Mouse (Mus musculus) kidney, postnatal 36 days (tissue): Measurements from ENCODE around the gene Fcgr2b.
"Not testable (repeated sequence)": the region's sequence is repeated elsewhere in the genome, so short reads cannot be mapped to it uniquely, and the experiment has no call there.

Experiments
- DNase-seq, 2 experiments: peaks; one replicate each; pipeline ENCODE4 v3.0.0; 2021 to 2022; ENCODE audit warnings: mixed read lengths in 2 of 2

The Fcgr2b gene

DNA sequence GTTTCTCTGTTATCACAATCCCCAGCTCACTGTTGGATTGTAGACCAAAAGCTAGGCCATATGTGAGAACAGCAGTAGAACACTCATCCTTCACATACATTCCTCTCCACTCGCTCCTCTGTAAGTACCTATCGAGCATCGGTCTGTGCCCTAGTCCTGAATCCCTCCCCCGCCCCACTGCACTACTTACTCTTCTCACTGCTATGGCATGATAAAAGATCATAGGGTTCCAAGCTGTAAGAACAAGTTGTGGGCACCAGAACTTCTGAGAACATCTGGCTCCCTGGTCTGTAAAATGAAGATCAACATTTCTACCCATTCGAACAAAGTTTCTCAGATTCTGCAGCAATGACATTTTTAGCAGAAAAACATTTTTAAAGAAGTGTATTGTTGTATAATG lies at the start of gene Fcgr2b:
Fcgr2b (minus strand) TSS at position 101 of the 400 bp plus-strand sequence.
- DNase-seq: no peak

DNA sequence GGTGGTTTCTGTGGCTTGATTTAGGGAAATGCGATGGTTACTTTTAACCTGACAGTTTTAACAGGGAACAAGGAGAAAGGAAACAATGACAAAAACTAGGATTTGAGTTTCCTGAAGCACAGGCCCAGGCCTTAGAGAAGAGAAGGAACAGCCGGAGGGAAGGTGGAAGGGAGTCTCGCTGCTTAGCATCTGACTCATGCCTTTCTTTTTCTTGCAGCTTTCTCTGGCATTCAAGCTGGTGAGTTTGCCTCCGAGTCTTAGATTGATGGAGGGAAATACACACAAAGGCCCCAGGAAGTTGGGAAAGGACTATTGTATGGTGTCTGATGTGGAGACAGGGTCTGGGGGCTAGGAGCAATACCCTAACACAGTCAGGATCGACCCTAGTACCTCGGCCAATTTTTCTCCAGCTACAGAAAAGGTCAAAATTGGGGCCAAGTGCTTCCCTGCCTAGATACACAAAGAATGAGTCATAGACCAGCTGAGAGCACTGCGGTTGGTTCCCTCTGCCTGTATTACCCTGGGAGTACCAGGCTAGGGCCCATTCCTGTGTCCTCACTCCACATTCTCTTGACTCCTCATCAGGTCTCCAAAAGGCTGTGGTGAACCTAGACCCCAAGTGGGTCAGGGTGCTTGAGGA lies 43.1 kb upstream of the Fcgr2b start:
- DNase-seq: no peak

GRCm38 (mm10) chr1:171018737-171019136 lies 42.4 kb upstream of the Fcgr2b start, which contains the start of gene Fcgr4:
Gene Fcgr4, plus strand, starts transcription at chr1:171018920.
- DNase-seq: no peak

- no peak for DNase-seq
Observed at GRCm38 (mm10) chr1:171017468-171018158, 41.3 kb upstream of the Fcgr2b start.

DNA sequence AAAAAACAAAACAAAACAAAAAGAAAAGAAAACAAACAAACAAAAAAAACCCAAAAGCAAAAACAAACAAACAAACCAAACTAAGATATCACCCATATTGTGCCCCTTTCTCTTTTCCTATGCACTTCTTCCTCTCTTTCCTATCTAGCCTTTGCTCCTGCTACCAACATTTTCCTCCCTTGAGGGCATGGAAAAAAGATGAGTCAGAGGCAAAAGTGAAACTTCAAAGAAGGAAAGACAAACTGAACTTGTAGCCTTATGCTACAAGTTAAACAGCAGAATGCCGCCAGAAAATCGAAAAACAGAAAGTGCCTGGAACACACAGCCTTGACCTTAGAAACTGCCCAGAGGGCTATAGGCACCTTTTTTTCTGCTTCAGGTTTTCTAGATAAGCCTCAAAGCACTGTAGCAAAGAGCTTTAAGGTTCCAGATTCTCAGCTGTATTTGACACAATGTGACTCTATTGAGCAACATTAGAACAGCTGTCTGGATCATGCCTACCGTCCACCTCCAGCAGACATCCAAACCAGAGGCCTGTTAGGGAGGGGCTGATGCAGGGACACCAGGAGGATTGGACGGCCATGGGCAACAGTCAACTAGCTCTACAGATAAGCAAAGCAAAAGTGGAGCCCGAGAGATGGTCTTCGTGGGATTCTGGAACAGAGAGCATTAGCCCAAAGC lies 40.5 kb upstream of the Fcgr2b start:
- no peak for DNase-seq

DNA sequence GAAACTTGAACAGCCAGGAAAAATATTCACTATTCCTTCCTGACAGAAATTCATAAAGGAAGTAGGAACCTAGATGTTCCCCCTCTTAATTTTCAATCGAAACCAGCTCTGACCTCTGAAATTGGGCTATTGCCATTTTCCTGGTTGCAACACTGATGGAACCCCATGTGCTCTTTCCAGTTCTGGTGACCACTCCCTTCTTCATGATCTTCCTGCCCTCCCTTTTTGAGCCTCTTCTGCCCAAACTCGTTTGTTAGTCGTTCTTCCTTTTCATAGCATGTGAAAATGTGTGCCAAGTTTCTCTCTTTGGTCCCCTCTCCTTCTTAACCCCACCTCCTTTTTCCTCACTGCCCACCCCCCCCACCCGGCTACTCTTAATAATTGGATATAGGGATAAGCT lies 35.4 kb upstream of the Fcgr2b start:
- DNase-seq: no peak

DNA sequence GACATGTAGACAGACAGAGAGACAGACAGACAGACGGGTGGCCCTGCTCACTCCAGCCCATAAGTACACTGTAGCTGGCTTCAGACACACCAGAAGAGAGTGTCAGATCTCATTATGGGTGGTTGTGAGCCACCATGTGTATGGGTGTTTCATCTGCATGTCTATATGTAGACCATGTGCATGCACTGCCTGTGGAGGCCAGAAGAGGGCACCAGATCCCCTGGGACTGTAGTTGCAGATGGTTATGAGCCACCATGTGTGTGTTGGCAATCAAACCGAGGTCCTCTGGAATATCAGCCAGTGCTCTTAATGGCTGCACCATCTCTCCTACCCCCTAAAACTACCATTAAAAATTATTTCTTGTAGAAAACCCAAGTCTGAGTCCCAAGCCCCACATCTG lies 30.6 kb upstream of the Fcgr2b start:
- DNase-seq: peak in 1 of 2 experiments; percentile 21

- no peak for DNase-seq
Observed at GRCm38 (mm10) chr1:171006335-171006734, 30.0 kb upstream of the Fcgr2b start.

DNA sequence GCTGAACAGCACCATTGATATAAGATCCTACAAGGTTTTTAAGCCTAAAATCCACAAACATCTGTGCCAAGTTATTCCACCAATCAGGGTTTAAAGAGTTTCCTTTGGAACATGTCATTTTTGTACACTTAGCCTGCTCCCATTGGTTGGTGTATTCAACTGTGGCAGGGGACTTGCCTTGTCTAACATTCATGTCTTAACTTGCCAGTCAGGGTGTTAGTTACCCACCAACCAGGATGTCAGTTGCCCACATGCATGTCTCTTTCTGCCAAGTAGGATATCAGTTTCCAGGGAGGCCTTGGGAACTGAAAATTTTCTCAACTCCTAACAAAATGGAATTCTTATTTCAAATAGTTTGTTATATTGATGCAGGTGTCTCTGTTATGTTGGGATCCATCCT lies 29.2 kb upstream of the Fcgr2b start:
- no peak for DNase-seq

DNA sequence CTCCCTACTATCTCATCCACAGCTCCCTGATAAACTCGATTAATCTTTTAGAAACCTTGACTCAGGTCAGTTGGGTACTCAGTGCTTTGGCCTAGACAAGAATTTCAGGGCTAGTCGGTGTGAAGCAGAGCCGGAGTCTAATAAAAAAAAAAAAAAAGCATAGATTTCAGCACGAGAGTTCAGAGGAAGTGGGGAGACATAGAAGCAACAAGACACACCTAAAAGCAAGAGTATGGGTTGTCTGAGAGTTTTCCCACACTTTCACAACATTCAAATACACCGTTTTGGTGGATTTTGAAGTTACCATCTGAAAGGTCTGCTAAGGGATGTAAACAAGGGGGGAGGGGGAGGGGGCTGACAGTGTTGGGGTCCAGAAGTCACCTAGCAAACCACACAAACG lies 28.7 kb upstream of the Fcgr2b start:
- no peak for DNase-seq

DNA sequence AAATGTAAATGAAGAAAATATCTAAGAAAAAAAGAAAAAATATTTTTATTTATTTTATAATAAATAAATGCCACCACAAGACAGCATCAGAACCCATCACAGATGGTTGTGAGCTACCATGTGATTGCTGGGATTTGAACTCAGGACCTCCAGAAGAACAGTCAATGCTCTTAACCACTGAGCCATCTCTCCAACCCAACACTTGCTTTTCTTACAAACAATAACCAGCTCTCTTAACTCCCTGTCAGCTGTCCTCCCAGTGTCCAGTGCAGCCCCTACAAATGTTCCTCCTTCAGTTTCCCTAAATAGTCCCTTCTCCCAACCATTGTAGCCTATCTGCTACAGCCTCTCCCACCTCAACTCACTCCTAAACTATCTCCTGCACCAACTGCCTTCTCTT lies 23.5 kb upstream of the Fcgr2b start:
- DNase-seq: no peak

DNA sequence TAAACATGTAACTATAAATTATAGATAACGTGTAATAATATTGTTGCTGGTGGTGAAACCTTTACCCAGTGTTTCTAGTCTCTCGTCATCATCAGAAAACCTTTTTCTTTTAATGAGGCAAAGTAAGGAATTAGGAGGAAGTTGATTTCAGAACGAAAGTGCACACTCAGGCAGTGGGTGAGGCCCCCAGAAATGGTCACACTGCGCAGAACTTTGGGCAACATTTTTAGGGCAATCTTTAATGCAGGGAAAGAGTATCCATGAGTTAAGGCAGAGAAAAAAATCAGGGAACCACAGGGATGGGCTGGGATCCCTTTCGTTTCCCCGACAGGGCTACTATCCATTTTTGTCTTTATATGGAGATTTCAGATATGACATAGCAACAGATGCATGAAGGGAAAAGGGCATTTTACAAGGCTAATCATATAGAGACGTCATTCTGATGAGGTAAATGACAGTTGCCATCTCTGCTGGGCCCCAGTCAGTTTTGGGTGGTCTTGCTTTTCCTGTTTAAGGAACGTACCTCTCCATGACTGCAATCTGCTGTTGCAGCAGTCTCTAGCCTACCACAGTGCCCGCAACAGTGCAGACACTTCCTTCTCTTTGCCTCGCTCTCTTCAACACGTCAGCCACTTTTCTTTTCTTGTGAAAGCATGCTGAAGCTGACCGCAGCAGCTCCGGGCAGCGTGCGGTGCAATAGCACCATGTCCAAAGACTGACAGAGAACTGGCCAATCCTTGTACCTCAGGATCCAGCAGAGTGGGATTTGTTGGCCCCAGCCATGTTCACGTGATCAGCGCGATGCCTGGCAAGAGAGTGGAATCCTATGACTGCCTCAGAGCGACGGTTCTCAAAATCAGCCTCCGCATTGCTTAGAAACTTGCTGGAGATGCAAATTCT lies 21.7 kb upstream of the Fcgr2b start:
- DNase-seq: peak; percentile 23 to 45

DNA sequence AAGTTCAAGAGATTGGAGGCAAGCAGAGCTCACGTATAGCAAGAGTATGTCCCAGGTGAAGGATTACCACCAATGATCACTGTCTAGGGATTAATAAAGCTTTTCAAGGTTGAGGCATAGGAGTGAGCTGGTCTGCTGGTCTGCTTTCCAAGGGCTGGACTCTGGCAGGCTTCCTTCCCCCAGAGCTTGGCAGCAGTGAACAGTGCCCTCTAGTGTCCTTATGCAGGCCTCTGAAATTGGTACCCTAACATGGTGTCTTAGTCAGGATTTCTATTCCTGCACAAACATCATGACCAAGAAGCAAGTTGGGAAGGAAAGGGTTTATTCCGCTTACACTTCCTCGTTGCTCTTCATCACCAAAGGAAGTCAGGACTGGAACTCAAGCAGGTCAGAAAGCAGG lies 20.4 kb upstream of the Fcgr2b start:
- DNase-seq: peak; percentile 65 to 82

GRCm38 (mm10) chr1:170996034-170996433 lies 19.7 kb upstream of the Fcgr2b start:
- no peak for DNase-seq

GRCm38 (mm10) chr1:170992550-170992949 lies 16.2 kb upstream of the Fcgr2b start:
- peak; percentile 63 to 69 for DNase-seq

- no peak for DNase-seq
Observed at GRCm38 (mm10) chr1:170989656-170990055, 13.3 kb upstream of the Fcgr2b start.

DNA sequence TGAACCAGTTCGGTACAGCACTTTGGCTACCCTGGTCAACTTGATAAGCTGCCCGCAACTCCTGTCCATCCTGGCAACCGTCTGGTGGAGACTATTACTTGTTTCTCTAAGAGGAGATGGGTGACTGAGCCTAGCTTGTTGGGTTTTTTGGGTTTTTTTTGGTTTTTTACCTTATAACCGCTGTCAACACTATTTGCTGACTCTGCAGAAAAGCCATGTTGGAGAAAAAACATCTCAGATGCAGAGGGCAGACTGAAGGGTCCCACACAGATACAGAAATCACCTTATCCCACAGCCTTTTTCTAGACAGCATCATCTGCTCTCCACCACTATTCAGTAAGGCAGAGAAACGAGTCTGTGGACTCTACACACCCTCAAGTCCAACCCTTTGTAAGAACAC lies 9.5 kb upstream of the Fcgr2b start:
- no peak for DNase-seq

GRCm38 (mm10) chr1:170985092-170985491 lies 8.7 kb upstream of the Fcgr2b start:
- no peak for DNase-seq

DNA sequence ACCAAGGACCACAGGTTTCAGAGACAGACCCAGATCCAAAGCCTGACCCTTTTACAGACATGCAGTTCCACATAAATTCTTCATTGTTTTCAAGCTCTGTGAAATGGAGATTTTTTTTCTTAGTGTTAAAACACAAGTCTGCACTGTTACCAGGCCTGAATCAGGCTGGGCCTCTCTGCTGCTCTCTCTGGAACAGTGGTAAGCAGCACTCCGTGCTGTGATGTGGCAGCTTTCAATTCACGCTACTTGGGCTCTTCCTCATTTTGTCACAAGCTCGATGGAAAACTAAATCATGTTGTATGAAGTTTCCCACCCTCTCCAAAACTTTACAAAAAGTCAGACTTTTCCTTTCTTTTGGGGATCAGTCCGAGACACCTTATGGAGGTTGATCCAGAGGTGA lies 6.7 kb upstream of the Fcgr2b start:
- DNase-seq: no peak

DNA sequence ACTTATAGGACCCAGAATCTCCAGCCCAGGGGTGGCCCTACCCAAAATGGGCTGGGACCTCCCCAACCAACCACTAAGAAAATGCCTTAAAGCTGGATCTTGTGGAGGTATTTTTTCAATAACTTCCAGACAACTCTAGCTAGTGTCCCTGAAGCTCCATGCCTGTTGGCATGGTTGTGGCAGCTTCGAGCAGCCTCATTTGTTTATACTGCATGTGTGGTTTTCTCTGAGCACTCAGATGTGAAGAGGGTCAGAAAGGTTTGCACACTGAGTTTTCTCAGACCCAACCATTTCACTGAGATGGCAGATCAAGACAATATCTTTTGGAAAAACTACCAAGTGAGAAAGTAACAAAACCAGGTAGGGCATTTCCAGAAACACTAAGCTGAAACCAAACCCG lies 6.0 kb upstream of the Fcgr2b start:
- no peak for DNase-seq

GRCm38 (mm10) chr1:170981679-170982078 lies 5.3 kb upstream of the Fcgr2b start:
- DNase-seq: not testable (repeated sequence)

- DNase-seq: no peak
Observed at GRCm38 (mm10) chr1:170978601-170979000, 2.3 kb upstream of the Fcgr2b start.

DNA sequence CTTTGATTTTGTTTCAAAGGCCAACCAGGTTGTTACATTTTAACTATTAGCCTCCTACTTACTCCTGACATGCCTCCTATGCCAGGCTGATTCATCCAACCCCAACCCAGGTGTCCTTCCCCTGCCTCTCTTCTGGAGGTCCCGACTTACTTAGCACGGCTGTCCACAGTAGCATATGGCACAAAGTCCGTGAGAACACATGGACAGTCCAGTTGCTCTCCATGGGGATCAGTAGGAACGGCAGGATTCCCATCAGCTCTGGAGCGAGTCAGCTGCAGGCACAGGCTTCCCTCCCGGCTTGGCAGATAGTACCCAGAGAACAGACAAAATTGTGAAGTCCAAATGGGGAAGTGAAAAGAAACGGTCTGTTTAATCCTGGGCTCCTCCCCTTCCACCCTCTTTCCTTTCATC lies 591 bp downstream of the Fcgr2b start:
- DNase-seq: peak; percentile 67 to 82
